Comparison of ENCODE assay signal across 8 mouse cellular contexts in genomic region chr12:105010213-105010790, GRCm38 (mm10). TPM values are rescaled to one million over a fixed set of nuclear protein-coding genes. Genes with fewer than 3 reads are reported as not detected.
DNase-seq lines count a peak whose midpoint lies in the region; ATAC-seq lines count a peak whose summit lies in the region.

No protein-coding gene starts in this region.

- peaks cover 20% of the 10 kb centered on the region for H3K4me1 ChIP-seq in heart, embryonic 12.5 days (replicated peaks)
- H3K4me1 ChIP-seq in hindbrain, embryonic 14.5 days (replicated peaks; ENCODE audit: control insufficient read depth, insufficient read depth, low read length): 0 out of 2 replicates have a peak, but pooled peaks cover 17% of the 10 kb centered on the region
- peaks cover 20% of the 10 kb centered on the region for H3K4me1 ChIP-seq in midbrain, embryonic 13.5 days (replicated peaks)

- no peak overlapping the region for H3K27ac ChIP-seq in heart, embryonic 12.5 days (ENCODE audit: poor library complexity, severe bottlenecking)
- H3K27ac ChIP-seq in hindbrain, embryonic 14.5 days: no peak overlapping the region
- no peak overlapping the region for H3K27ac ChIP-seq in midbrain, embryonic 13.5 days

- H3K36me3 ChIP-seq in heart, embryonic 12.5 days: no peaks in the 10 kb centered on the region
- no peaks in the 10 kb centered on the region for H3K36me3 ChIP-seq in hindbrain, embryonic 14.5 days (replicated peaks; ENCODE audit: control insufficient read depth, insufficient read depth)
- H3K36me3 ChIP-seq in midbrain, embryonic 13.5 days: no peaks in the 10 kb centered on the region

- DNase-seq in heart, adult 9 months (ENCODE audit: low spot score in 2 of 2): no peak
- peak; percentile 61 for DNase-seq in R1 (ENCODE audit: low read depth, low spot score)
- DNase-seq in hindbrain, embryonic 14.5 days (ENCODE audit: low spot score): no peak
- DNase-seq in adrenal gland, adult (ENCODE audit: inconsistent age in 2 of 2, low spot score in 1 of 2): no peak
- no peak for DNase-seq in right cerebral cortex, postnatal 4 days
- no peak for DNase-seq in gastrocnemius, postnatal 10 days

- H3K4me3 ChIP-seq in heart, embryonic 12.5 days: peak overlapping the region; percentile 75
- peak overlapping the region; percentile 45 for H3K4me3 ChIP-seq in hindbrain, embryonic 14.5 days (replicated peaks; ENCODE audit: low read length)
- peak overlapping the region; percentile 57 for H3K4me3 ChIP-seq in midbrain, embryonic 13.5 days (replicated peaks)

- peak overlapping the region; percentile 95 for H3K4me2 ChIP-seq in heart, embryonic 12.5 days
- peak overlapping the region; percentile 88 for H3K4me2 ChIP-seq in hindbrain, embryonic 14.5 days (replicated peaks)
- peak overlapping the region; percentile 98 for H3K4me2 ChIP-seq in midbrain, embryonic 13.5 days (replicated peaks)

- peak overlapping the region; percentile 74 for H3K9ac ChIP-seq in heart, embryonic 12.5 days
- H3K9ac ChIP-seq in hindbrain, embryonic 14.5 days: peak overlapping the region; percentile 49
- peak overlapping the region; percentile 65 for H3K9ac ChIP-seq in midbrain, embryonic 13.5 days (replicated peaks)

- peak; percentile 62 for ATAC-seq in heart, embryonic 12.5 days (ENCODE audit: insufficient number of reproducible peaks, low FRiP score)
- peak; percentile 25; the same call in 1 of the 2 replicates for ATAC-seq in hindbrain, embryonic 14.5 days (ENCODE audit: low FRiP score)
- ATAC-seq in midbrain, embryonic 13.5 days: peak; percentile 41; the same call in 1 of the 2 replicates

- H3K9me3 ChIP-seq in heart, embryonic 12.5 days (replicated peaks): 0 out of 2 replicates have a peak, but pooled peaks cover 4% of the 10 kb centered on the region
- no peaks in the 10 kb centered on the region for H3K9me3 ChIP-seq in hindbrain, embryonic 14.5 days (ENCODE audit: control insufficient read depth, low read length)
- H3K9me3 ChIP-seq in midbrain, embryonic 13.5 days: no peaks in the 10 kb centered on the region

- peaks cover 67% of the 10 kb centered on the region for H3K27me3 ChIP-seq in heart, embryonic 12.5 days (replicated peaks)
- H3K27me3 ChIP-seq in hindbrain, embryonic 14.5 days (ENCODE audit: control insufficient read depth, insufficient read depth, low read length): peaks cover 37% of the 10 kb centered on the region
- peaks cover 53% of the 10 kb centered on the region for H3K27me3 ChIP-seq in midbrain, embryonic 13.5 days

- WGBS in heart, embryonic 12.5 days: 20% methylated on average over 9 of the region's 9 CpGs
- WGBS in hindbrain, embryonic 14.5 days: 18% methylated on average over 9 of the region's 9 CpGs
- 14% methylated on average over 9 of the region's 9 CpGs for WGBS in midbrain, embryonic 13.5 days

RNA-seq across cellular contexts. Expression of gene Syne3, which starts 0.7 kb away (rescaled TPM):
- polyA plus RNA-seq in heart, embryonic 12.5 days (2016; fragmentation: Nextera tagmentation; extraction: Ambion mirVana): 0.19 and 0.32 TPM in 2 replicates
- polyA plus RNA-seq in hindbrain, embryonic 14.5 days (2014; fragmentation: Nextera tagmentation; extraction: Ambion mirVana): 0.35 TPM in 2 replicates
- 0.17 and 0.27 TPM in 2 replicates for polyA plus RNA-seq in midbrain, embryonic 13.5 days (2015; fragmentation: Nextera tagmentation; extraction: Ambion mirVana)
- total RNA-seq in gastrocnemius, postnatal 10 days (2021): 10 to 100 TPM in 1 of 2 experiments, 1 to 10 TPM in 1; 9.0 to 11.5 TPM

RNA-seq across cellular contexts. Expression of gene Glrx5, which starts 22.2 kb away (rescaled TPM):
- polyA plus RNA-seq in heart, embryonic 12.5 days (2016; fragmentation: Nextera tagmentation; extraction: Ambion mirVana): 203 and 206 TPM in 2 replicates
- 183 and 189 TPM in 2 replicates for polyA plus RNA-seq in hindbrain, embryonic 14.5 days (2014; fragmentation: Nextera tagmentation; extraction: Ambion mirVana)
- 139 and 148 TPM in 2 replicates for polyA plus RNA-seq in midbrain, embryonic 13.5 days (2015; fragmentation: Nextera tagmentation; extraction: Ambion mirVana)
- 10 to 100 TPM; 60.5 to 69.7 TPM for total RNA-seq in gastrocnemius, postnatal 10 days (2021)
